Mouse (Mus musculus) liver, embryonic 14.5 days (tissue): ENCODE data around the gene Mast3. TPM values are rescaled to one million over a fixed set of nuclear protein-coding genes. Genes with fewer than 3 reads are reported as not detected.

Experiments
- ATAC-seq: fragments of 200-750 bp; cut with Nextera tagmentation; 2 replicates; pipeline ENCODE4 v1.8.0; 2017; ENCODE audit warnings: moderate number of reproducible peaks, mild to moderate bottlenecking, moderate library complexity; ENCODE audit not compliant: insufficient read depth
- DNase-seq, 3 experiments: peaks; one replicate each; pipeline ENCODE4 v3.0.0-alpha.2; 2012 to 2013; ENCODE audit warnings: low read depth in 3 of 3, low spot score in 3 of 3
- H3K27ac ChIP-seq: fragments of 300-500 bp; sonication (generic); 2 replicates; pipeline ENCODE4 v1.5.1; 2014; ENCODE audit warnings: moderate library complexity, mild to moderate bottlenecking, control low read depth, inconsistent platforms
- H3K27me3 ChIP-seq: fragments of 300-500 bp; sonication (generic); 2 replicates; pipeline ENCODE4 v1.6.1; 2014; ENCODE audit warnings: mild to moderate bottlenecking, low read length, moderate library complexity; ENCODE audit not compliant: control insufficient read depth, insufficient read depth
- H3K36me3 ChIP-seq: fragments of 300-500 bp; sonication (generic); replicated peaks from 2 replicates; pipeline ENCODE4 v1.6.1; 2014; ENCODE audit warnings: low read depth; ENCODE audit not compliant: control insufficient read depth, insufficient read depth
- H3K4me1 ChIP-seq, 2 experiments: fragments of 200-500 bp in 1 of 2; fragments of 300-500 bp in 1 of 2; sonication (generic) in 1 of 2; replicated peaks; 2 replicates each; pipeline ENCODE4 v1.6.1; 2012 to 2014; ENCODE audit warnings: antibody characterized with exemption in 1 of 2, inconsistent platforms in 1 of 2, low read length in 1 of 2; ENCODE audit not compliant: control insufficient read depth in 2 of 2, insufficient read depth in 2 of 2
- H3K4me2 ChIP-seq: fragments of 300-500 bp; sonication (generic); 2 replicates; pipeline ENCODE4 v1.6.1; 2014; ENCODE audit warnings: low read depth, mild to moderate bottlenecking, control low read depth, moderate library complexity
- H3K4me3 ChIP-seq, 2 experiments: fragments of 200-500 bp in 1 of 2; fragments of 300-500 bp in 1 of 2; sonication (generic) in 1 of 2; 2 replicates each; pipeline ENCODE4 v1.5.1; 2012 to 2014; ENCODE audit warnings: low read depth in 2 of 2, low read length in 2 of 2, mild to moderate bottlenecking in 2 of 2, control low read depth in 1 of 2, inconsistent platforms in 1 of 2, moderate library complexity in 1 of 2; ENCODE audit not compliant: insufficient read depth in 1 of 2
- H3K9ac ChIP-seq: fragments of 300-500 bp; sonication (generic); replicated peaks from 2 replicates; pipeline ENCODE4 v1.6.1; 2014; ENCODE audit warnings: mild to moderate bottlenecking, control low read depth, moderate library complexity
- H3K9me3 ChIP-seq: fragments of 300-500 bp; sonication (generic); 2 replicates; pipeline ENCODE4 v1.6.1; 2016; ENCODE audit warnings: low read length, mixed read lengths; ENCODE audit not compliant: control insufficient read depth
- CTCF ChIP-seq: IDR thresholded peaks from 2 replicates; pipeline ENCODE4 v1.5.1; 2016; ENCODE audit warnings: antibody characterized with exemption, low read depth, control low read depth
- EP300 ChIP-seq: IDR thresholded peaks from 2 replicates; pipeline ENCODE4 v1.6.1; 2016; ENCODE audit warnings: antibody characterized with exemption, low read depth
- WGBS: fragments of 180-500 bp; shearing (Covaris S2); extraction: QIAGEN DNeasy Blood & Tissue Kit; methylation state at CpG from one replicate; pipeline ENCODE4 v1.1.7; 2014; ENCODE audit not compliant: insufficient replicate concordance; 5-methylcytosine and 5-hydroxymethylcytosine counted together
- polyA plus RNA-seq, 2 experiments: library from polyadenylated mRNA; depleted of rRNA in 1 of 2; stranded (reverse) in 1 of 2; unstranded in 1 of 2; fragments of >200 nt; fragmentation: Nextera tagmentation in 1 of 2; extraction: Ambion mirVana in 1 of 2; gene quantifications; 2 replicates each; pipeline versions ENCODE4 v1.2.1 to v1.2.3; 2012 to 2014

Mast3 gene
- polyA plus RNA-seq, 2 experiments, result 5.4 to 11.1 TPM

GRCm38 (mm10) chr8:70768231-70768776 is 36.5 kb downstream of the Mast3 start:
- TF ChIP-seq CTCF (no peak), EP300 (no peak)
- Histone ChIP-seq H3K27me3 (no peaks in the 10 kb centered on the region), H3K4me2 (no peak overlapping the region), H3K27ac (no peak overlapping the region), H3K9me3 (no peaks in the 10 kb centered on the region), H3K4me1 (peaks cover 39 to 47% of the 10 kb centered on the region in 2 experiments), H3K9ac (no peak overlapping the region), H3K36me3 (no peaks in the 10 kb centered on the region; the same call in 1 of the 2 replicates), H3K4me3 (no peak overlapping the region)
- DNase-seq, result no peak
- WGBS, result 84% methylated on average over 32 of the region's 32 CpGs
- no peak for ATAC-seq

GRCm38 (mm10) chr8:70767503-70767902 is 37.4 kb downstream of the Mast3 start:
- H3K9ac ChIP-seq, result no peak overlapping the region

GRCm38 (mm10) chr8:70766571-70767440 is 38.0 kb downstream of the Mast3 start:
- Histone ChIP-seq H3K4me2 (peak overlapping the region; percentile 99), H3K4me1 (peaks cover 54 to 60% of the 10 kb centered on the region in 2 experiments)

More at GRCm38 (mm10) chr8:70767503-70767902, 37.4 kb downstream of the Mast3 start:
- DNase-seq (no peak), ATAC-seq (no peak)
- no peaks in the 10 kb centered on the region for H3K27me3 ChIP-seq
- H3K36me3 ChIP-seq, result no peaks in the 10 kb centered on the region; the same call in 1 of the 2 replicates
- peaks cover 47 to 53% of the 10 kb centered on the region in 2 experiments for H3K4me1 ChIP-seq
- no peak overlapping the region for H3K4me3 ChIP-seq
- TF ChIP-seq EP300 (no peak), CTCF (no peak)
- no peak overlapping the region for H3K27ac ChIP-seq
- H3K9me3 ChIP-seq, result no peaks in the 10 kb centered on the region
- 81% methylated on average over 6 of the region's 6 CpGs for WGBS
- no peak overlapping the region for H3K4me2 ChIP-seq

GRCm38 (mm10) chr8:70765838-70766570 is 38.9 kb downstream of the Mast3 start:
- TF ChIP-seq EP300, result no peak
- no peak for TF ChIP-seq CTCF
- Histone ChIP-seq H3K9ac (peak overlapping the region; percentile 77), H3K4me1 (peaks cover 61 to 67% of the 10 kb centered on the region in 2 experiments), H3K4me2 (peak overlapping the region; percentile 99), H3K9me3 (no peaks in the 10 kb centered on the region), H3K27me3 (no peaks in the 10 kb centered on the region), H3K27ac (peak overlapping the region; percentile 79), H3K36me3 (no peaks in the 10 kb centered on the region; the same call in 1 of the 2 replicates), H3K4me3 (peak overlapping the region; percentile 72 to 77)
- ATAC-seq, result no peak
- no peak for DNase-seq
- 2% methylated on average over 34 of the region's 34 CpGs for WGBS

More at GRCm38 (mm10) chr8:70766571-70767440, 38.0 kb downstream of the Mast3 start:
- Histone ChIP-seq H3K27me3 (no peaks in the 10 kb centered on the region), H3K9ac (peak overlapping the region; percentile 77), H3K36me3 (no peaks in the 10 kb centered on the region; the same call in 1 of the 2 replicates), H3K27ac (peak overlapping the region; percentile 79), H3K4me3 (peak overlapping the region; percentile 72 to 77), H3K9me3 (no peaks in the 10 kb centered on the region)
- WGBS, result 13% methylated on average over 21 of the region's 21 CpGs
- TF ChIP-seq CTCF, result no peak
- no peak for TF ChIP-seq EP300
- ATAC-seq (peak; percentile 34; the same call in 1 of the 2 replicates), DNase-seq (peak in 2 of 3 experiments; percentile 69 to 82)

GRCm38 (mm10) chr8:70765329-70765728 is 39.5 kb downstream of the Mast3 start:
- Histone ChIP-seq H3K9ac (no peak overlapping the region; the same call in 1 of the 2 replicates), H3K4me3 (peak overlapping the region; percentile 25 to 72; a peak in 3 of 4 replicates), H3K36me3 (no peaks in the 10 kb centered on the region; the same call in 1 of the 2 replicates), H3K27ac (peak overlapping the region; percentile 79), H3K4me1 (peaks cover 61 to 65% of the 10 kb centered on the region in 2 experiments), H3K4me2 (peak overlapping the region; percentile 99), H3K27me3 (no peaks in the 10 kb centered on the region), H3K9me3 (no peaks in the 10 kb centered on the region)
- 28% methylated on average over 9 of the region's 9 CpGs for WGBS
- TF ChIP-seq CTCF (no peak), EP300 (no peak)
- ATAC-seq (no peak), DNase-seq (no peak)
